Mouse (Mus musculus) cerebellum, adult 18-20 months (tissue): ENCODE data around the gene Ccdc163.

Experiments used
- DNase-seq, 2 experiments: peaks; one replicate each; pipeline ENCODE4 v3.0.0; 2021

The Ccdc163 gene

DNA sequence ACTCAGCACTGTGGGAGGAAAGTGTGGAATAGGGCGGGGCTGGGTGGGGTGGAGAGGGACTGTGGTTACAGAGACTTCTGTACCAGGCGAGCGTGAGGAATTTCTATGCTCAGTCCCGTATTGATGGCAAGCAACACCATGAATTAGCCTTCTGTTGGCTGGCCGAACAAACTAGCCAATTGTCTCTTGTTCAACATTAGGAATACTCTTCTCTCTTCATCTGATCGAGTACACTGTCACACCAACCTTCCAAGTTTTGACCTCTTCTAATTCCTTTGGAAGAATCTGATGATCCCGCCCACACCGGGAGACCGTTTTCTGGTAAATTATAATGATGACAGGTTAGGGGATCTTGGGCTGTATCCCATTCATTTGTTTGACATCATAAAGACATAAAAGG lies 643 bp upstream of the Ccdc163 start:
- peak in 1 of 2 experiments; percentile 13 for DNase-seq

- DNase-seq, result peak in 1 of 2 experiments; percentile 27
Observed at GRCm38 (mm10) chr4:116708791-116709390, 582 bp downstream of the Ccdc163 start.

DNA sequence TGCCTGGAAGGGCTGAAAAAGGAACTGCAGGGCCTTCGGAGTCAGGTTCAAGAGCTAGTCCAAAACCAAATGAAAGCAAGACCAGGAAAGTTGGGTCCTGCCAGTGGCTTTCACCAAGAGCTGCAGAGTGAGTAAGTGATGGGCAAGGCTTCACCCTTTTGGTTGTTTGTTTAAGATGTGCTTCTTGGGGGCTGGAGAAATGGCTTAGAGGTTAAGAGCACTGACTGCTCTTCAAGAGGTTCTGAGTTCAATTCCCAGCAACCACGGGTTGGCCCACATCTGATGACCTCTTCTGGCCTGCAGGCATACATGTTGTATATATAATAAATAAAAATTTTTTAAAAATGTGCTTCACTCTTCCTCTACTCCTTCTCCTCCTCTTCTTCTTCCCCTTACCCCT lies 1.8 kb downstream of the Ccdc163 start:
- DNase-seq, result no peak

GRCm38 (mm10) chr4:116712536-116712935 lies 4.2 kb downstream of the Ccdc163 start:
- DNase-seq, result peak; percentile 38 to 52

DNA sequence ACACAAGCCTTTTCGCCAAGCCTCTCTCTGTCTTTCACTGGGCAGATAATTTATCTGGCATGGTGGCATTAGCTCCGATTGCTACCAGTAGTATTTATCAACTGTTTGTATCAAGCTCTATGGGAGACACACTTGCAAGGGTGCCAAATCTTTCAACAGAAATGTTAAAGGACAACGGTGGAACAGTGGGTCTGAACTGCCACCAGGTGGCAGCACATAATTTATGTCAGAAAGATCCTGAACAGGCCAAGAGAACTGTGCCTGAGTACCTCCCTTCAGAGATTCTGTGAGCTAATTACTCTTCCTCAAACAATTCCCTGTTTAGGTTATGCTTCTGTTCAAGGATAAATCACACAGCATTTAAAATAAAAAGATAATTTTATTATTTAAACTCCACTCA lies 11.1 kb downstream of the Ccdc163 start:
- DNase-seq, result peak; percentile 80 to 81

- peak; percentile 86 to 96 for DNase-seq
Observed at GRCm38 (mm10) chr4:116720343-116721097, 12.2 kb downstream of the Ccdc163 start, which contains the start of gene Tesk2. Tesk2 (plus strand) TSS chr4:116720948.

- DNase-seq, result no peak
Observed at GRCm38 (mm10) chr4:116721098-116721628, 12.9 kb downstream of the Ccdc163 start.

- no peak for DNase-seq
Observed at GRCm38 (mm10) chr4:116722230-116722629, 13.9 kb downstream of the Ccdc163 start.

- DNase-seq, result no peak
Observed at GRCm38 (mm10) chr4:116725444-116725843, 17.1 kb downstream of the Ccdc163 start.

DNA sequence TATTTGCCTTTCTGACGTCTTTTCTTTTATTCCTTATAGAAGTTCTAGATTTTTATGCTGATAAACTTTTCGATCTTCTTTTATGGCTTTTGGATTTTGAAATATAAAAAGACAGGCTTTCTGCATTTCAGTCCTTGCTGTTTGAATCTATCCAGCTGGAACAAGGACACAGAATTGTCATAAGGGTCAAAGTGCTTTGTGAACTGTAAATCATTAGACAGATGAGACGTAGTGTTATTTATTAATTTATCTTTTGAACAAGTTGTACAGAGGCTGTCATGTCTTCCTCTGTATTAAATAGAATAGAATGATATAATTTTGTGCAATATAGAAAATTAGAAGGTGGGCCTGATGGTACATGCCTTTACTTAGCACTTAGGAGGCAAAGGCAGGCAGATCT lies 19.1 kb downstream of the Ccdc163 start:
- DNase-seq, result no peak

DNA sequence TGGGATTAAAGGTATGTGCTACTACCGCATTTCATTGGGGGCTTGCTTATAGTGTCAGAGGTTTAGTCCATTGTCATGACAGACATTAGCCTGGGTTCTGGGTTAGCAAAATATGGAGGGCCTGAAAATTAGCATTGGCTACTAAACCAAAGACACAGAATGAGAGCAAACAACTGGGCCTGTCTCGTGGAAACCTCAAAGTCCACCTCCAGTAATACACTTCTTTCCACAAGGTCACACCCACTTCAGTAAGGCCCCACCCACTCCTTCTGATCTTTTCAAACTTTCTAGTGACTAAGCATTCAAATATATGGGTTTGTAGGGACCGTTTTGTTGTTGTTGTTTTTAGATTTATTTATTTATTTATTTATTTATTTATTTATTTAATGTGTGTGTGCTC lies 21.2 kb downstream of the Ccdc163 start:
- no peak for DNase-seq

DNA sequence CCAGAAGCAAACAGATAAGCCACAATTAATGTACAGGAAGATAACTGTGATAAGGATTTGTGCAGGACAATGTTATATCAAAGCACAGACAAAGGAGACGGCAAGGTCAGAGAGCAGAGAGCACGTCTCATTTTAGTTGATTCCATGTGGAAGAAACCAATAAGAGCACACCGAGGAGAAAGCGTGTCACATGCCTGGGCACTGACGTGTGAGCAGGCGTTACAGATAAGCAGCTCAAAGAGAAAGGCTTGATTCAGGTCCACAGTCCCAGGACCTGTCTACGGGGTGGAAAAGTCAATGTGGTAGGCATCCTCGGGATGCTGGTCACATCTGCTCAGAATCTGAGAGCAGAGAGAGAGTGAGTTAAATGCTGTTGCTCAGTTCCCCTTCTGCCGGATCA lies 22.8 kb downstream of the Ccdc163 start:
- DNase-seq, result no peak

- no peak for DNase-seq
Observed at GRCm38 (mm10) chr4:116732355-116732754, 24.0 kb downstream of the Ccdc163 start.

- no peak for DNase-seq
Observed at GRCm38 (mm10) chr4:116734996-116735395, 26.7 kb downstream of the Ccdc163 start.

DNA sequence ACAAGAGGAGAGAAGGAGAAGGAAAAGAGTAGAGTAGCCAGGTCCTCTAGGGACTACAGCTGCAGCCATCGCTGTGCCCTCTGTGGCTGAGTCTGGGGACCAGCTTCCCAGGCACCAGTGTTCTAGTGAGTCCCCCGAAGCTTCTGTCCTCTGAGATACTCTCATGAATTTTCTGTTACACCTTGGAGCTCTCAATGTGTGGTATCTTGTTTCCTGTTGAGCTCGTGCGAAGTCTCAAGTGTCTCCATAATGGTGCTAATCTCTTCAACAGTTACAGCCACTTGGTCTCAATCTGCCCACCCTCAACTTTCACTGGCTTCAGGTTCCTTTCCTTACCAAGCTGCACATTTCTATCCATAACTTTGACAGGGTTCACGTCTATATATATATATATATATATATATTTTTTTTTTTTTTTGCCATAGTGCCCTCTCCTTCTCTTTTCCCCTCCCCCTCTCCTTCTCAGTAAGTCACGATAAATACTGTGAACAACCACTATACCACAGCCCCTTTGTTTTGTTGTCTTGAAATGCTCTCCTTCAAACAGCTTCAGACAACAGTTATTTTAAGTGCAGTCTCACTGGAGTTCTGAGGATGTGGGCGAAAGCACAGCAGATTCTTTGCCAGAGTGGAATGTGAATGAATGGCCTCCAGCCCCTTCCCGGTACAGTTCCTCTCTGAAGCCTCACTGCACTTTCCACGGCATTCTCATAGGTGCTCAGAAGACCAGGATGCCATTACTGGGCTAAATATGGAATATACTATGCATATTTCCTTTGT lies 30.9 kb downstream of the Ccdc163 start:
- DNase-seq, result no peak

DNA sequence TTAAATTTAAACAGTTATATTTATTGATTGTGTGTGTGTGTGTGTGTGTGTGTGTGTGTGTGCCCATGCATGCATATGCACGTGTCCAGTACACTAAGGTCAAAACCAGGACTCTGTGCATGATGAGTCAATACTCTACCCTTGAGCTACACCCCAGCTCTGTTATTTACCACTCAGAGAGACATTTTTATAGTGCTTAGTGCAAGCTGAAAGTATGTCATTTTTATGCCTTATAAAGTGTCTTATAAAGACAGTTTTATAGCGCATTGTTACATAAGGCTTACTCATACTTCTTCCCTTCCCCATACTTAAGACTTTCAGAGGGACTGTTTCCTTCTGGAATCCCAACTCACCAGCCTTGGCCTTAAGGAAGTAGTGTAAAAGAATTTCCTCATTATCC lies 41.4 kb downstream of the Ccdc163 start:
- DNase-seq, result no peak

DNA sequence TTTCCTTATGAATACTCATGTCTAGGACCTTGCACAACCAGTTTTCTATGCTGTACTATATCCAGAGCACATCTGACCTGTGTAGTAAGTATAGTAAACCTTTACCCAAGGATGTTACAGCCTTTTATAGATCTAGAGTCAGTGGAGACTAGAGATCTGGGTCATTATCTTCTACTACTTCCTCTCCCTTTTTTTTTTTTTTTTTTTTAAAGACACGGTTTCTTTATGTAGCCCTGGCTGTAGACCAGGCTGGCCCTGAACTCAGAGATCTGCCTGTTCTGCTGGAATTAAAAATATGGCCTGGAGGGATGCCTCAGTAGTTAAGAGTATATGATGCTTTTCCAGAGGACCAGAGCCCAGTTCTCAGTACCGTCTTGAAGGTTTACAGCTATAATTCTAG lies 53.6 kb downstream of the Ccdc163 start:
- no peak for DNase-seq

- no peak for DNase-seq
Observed at GRCm38 (mm10) chr4:116764001-116764400, 55.7 kb downstream of the Ccdc163 start.

- no peak for DNase-seq
Observed at GRCm38 (mm10) chr4:116768510-116768909, 60.2 kb downstream of the Ccdc163 start.

GRCm38 (mm10) chr4:116769060-116769459 lies 60.8 kb downstream of the Ccdc163 start:
- no peak for DNase-seq

DNA sequence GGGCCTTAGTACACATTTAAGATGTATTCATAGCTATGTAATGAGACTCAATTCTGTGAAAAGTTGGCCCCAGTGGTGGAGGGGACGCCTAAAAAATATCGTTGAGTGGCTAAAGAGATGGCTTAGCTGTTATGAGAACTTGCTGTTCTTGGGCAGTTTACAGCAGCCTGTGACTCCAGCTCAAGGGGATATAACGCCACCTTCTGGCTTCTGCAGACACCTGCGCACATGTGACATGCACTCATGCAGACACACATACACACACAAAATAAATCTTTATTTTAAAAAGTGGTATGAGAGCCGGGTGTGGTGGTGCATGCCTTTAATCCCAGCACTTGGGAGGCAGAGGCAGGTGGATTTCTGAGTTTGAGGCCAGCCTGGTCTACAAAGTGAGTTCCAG lies 68.1 kb downstream of the Ccdc163 start:
- no peak for DNase-seq

DNA sequence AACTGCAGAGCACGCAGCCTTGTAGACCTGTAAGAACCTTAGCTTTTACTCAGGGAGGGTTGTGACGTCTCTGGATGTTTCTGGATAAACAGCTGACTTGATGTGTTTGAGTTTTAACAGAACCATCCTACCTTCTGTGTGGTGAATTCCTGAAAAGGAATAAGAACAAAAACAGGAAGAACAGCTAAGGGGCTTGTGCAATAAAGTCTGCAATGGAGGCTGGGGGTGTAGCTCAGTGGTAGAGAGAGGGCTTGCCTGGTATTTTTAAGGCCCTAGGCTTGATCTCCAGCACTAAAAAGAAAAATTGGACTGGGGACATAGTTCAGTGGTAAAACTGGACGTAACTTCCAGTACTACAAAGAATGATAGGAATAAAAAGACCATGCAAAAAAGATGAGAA lies 68.8 kb downstream of the Ccdc163 start:
- no peak for DNase-seq

- no peak for DNase-seq
Observed at GRCm38 (mm10) chr4:116780541-116780940, 72.2 kb downstream of the Ccdc163 start.

- DNase-seq, result no peak
Observed at GRCm38 (mm10) chr4:116781366-116781765, 73.1 kb downstream of the Ccdc163 start.
